Mouse (Mus musculus): ENCODE measurements around the gene Itch.

DNA sequence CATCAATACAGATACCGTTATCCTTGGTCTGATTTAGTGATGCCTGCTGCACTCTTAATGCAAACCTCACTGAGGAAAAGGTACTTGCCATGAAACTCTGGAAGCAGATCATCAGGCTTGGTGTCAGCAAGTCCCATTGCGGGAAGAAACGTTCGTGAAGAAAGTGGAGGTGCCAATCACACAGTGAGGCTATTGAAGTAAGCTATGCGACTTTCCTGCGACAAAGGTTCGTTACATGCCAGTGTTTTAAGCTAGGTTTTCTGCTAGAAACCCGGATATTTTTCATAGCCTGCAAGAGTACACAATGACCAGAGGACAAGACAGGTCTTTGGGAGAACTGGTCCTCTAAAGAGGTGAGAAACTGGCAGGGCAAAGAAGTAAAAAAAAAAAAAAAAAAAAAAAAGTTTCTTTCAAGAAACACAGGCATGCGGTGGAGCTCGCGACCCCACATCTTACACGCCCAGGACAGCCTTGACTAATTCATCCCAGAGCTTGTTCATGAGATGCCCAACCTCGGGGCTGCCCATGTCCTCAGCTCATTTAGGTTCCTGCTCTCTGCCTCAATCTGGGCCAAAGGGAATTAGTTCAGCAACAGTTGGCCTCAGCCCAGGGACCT lies 102.5 kb downstream of the Itch start:
- TF ChIP-seq CTCF (IDR thresholded peaks at IDR 0.05; ENCODE audit: low read depth) (no peak), EP300 (optimal IDR thresholded peaks at IDR 0.05) (no peak)

Measured in stomach, postnatal 0 days (tissue).